Mouse (Mus musculus) neural tube, embryonic 10.5 days (tissue): Measurements from ENCODE around the gene Gm12216.

Source experiments
- DNase-seq: peaks from one replicate; pipeline ENCODE4 v3.0.0-alpha.2; 2017; ENCODE audit warnings: low spot score; ENCODE audit errors: extremely low spot score

The Gm12216 gene

DNA sequence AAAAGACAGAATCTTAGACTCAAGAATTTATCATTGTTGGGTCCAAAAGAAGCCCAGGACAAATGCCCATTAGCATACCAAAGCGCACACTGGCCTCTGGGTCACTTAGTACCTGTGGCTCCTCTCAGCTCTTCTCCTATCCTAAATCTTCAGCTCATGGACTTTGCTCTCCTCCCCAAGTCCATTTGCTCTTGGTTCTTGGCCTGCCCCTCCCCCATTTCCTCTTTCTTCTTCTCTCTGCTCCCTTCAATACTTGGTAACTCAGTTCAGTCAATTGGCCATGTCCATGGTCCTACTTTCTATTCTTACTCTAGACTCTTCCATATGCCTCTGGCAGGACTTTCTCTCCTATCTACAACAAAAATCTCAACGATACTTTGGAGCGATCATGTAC is 37.1 kb downstream of the Gm12216 start:
- no peak for DNase-seq

DNA sequence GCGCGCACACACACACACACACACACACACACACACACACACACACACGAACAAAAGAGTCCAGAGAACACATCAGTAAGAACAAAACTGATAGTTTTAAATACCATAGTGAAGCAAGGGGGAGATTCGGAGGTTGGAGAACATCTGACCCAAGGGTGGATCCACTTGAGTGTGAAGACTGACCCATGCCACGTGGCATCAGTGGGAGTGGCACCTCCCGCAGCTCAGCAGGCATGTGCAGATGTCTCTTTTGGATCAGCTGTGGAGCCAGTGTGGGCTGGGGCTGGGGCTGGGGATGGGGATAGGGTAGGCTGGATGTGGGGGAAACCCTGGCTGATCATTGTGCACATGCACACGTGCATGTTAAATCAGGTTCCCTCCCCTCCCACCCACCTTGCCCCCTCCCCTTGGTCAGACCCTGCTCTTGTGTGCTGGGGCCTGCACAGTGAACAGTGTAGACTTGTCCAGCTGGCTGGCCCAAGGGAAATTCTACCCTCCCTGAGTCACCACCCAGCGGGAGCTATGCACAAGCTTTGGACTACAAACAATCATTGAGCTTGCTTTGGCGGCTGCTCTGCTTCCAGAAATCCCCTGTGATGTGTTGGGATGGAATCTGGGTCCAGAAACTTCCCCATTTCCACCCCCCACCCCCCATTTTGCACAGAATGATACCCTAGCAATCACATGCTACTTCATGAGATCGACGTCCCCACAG is 37.7 kb downstream of the Gm12216 start:
- DNase-seq: no peak

GRCm38 (mm10) chr11:53820516-53821170 is 38.4 kb downstream of the Gm12216 start:
- no peak for DNase-seq

GRCm38 (mm10) chr11:53819511-53819910 is 39.5 kb downstream of the Gm12216 start:
- DNase-seq: no peak

DNA sequence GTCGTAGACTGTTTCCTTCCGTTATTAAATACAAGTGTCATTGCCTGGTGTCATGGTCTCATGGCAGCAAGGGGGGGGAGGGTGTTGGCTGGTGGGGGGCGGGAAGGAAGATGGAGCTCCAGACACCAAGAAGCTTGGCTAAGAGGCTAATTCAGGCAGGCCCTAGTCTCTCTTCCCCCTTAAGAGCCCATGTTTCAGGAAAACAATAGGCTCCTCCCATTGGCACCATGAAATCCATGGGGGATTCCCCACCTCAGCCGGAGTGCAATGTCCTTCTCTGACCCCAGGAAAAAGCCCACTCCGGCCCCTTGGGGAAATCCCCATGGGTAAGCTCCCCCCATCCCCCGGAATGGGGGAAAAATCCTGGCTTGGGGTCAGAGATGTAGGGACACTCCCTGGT is 40.3 kb downstream of the Gm12216 start:
- DNase-seq: no peak

DNA sequence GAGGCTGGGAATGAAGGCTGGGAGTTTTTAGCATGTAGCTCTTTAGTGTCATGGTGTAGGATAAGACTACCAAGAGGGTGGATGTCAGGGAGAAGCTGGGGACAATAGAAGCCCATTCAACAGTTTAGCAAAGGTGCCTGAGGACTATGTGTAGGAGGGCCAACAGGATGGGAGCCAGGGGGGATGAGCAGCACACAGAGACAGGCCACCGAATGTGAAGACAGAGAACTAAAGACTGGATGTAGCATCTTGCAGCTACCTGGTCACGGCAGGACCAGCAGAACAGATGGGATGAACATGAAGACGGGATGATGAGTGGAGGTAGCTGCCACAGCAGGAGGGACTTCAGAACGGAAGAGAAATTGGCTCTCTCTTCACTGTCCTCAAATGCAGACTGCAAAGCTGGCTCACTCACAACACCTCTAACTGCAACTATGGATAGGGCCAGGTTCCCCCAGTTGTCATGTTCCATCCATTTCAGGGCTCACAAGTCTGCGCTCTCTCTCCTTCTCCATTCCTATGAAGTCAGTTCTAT is 42.1 kb downstream of the Gm12216 start:
- DNase-seq: no peak

DNA sequence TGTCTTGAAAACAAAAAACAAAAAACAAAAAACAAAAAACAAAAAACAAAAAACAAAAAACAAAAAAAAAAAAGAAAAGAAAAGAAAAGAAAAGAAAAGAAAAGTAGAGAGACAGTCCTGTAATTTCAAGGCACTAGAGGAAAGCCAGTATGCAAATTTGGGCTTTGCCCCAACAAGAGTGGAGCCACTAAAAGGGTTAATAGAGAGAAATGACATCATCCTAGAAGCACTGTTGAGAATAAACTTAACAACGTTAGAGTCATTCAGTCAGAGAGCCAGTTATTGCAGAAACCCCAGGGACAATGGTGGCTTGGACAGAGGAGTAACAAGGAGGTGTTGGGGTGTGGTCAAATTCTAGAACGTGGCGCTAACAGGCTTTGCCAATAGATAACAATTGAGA is 44.2 kb downstream of the Gm12216 start:
- no peak for DNase-seq

- DNase-seq: no peak
Observed at GRCm38 (mm10) chr11:53813001-53813868, 45.8 kb downstream of the Gm12216 start.

DNA sequence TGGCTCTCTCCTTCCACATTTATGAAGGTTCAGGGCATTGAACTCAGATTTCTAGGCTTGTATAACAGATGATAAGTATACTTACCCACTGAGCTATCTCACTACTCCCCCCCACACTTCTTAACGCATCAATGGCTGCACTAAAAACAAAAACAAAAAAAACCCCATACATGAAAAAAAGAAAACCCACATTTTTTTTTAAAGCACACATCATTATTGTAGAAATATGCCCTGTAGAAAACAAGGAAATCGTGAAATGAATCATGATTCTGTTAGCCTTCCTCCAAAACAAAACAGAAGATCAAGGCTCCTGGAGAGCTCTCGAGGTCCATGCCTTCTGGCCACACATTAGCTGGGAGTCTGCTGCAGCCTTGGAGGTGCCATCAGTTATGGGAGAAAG is 47.7 kb downstream of the Gm12216 start:
- no peak for DNase-seq

- no peak for DNase-seq
Observed at GRCm38 (mm10) chr11:53810749-53811148, 48.3 kb downstream of the Gm12216 start.

DNA sequence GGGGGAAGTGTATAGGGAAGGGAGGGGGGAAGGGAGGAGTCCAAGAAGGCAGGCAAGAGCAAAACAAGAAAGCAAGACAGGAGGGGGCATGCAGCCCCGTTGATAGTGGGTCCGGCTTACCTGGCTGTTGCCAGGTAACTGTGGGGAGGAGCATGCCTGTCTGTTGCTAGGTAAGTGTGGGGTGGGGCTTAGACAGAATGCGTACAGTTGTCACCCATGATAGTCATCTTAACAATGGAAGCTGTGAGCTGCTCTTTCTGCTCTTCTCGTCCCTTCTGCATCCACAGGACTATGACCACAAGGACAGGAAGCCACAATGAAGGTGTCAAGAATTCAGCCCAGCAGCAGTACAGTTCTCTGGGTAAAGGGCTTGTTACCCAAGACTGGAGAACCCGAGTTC is 48.9 kb downstream of the Gm12216 start:
- no peak for DNase-seq

DNA sequence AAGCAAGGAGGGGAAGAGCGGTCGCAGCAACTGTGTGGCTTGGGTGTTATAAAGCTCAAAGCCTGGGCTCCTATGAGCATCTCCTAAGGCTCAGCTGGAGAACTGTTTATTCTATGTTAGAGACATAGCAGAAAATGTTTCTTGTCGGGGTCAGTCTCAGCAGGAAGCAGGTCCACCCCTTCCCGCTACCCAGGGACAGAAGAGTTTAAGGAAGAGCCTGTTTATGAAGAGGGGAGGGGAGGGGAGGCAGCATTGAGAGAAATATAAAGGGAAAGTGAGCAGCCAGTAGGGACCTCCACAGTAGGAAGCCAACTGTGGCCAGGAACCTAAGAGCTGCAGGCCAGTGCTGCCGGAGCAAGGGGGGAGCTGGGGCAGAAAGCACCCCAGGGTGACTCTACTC is 49.7 kb downstream of the Gm12216 start:
- DNase-seq: no peak

DNA sequence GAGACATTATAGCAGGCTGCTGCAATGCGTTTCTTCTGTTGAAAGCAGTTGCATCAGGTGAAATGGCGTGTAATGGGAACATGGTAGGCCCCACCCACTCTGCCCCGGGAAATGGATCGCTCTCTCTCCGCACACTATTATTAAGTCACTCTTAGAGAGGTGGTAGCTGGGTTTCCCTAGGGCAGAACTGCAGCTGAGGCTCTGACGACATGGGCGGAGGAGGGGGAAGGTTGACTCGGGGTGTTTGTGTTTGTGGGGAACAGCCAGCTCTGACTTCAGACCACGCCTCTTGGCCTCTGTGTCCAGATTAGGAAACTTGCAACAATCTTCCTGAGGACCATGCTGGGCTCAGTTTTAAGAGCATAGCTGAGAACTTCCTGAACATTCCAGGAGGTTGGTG is 53.3 kb downstream of the Gm12216 start:
- no peak for DNase-seq

GRCm38 (mm10) chr11:53804569-53805344 is 54.3 kb downstream of the Gm12216 start:
- DNase-seq: no peak

GRCm38 (mm10) chr11:53803494-53803893 is 55.6 kb downstream of the Gm12216 start:
- no peak for DNase-seq

GRCm38 (mm10) chr11:53803093-53803492 is 56.0 kb downstream of the Gm12216 start:
- DNase-seq: no peak

- DNase-seq: no peak
Observed at GRCm38 (mm10) chr11:53800975-53801374, 58.1 kb downstream of the Gm12216 start.

GRCm38 (mm10) chr11:53800036-53800435 is 59.0 kb downstream of the Gm12216 start:
- no peak for DNase-seq

- no peak for DNase-seq
Observed at GRCm38 (mm10) chr11:53798041-53798711, 60.9 kb downstream of the Gm12216 start.

- no peak for DNase-seq
Observed at GRCm38 (mm10) chr11:53797386-53797920, 61.6 kb downstream of the Gm12216 start.
